Mouse (Mus musculus): Measurements from ENCODE around the gene Cfap97d2.

Gene Cfap97d2

DNA sequence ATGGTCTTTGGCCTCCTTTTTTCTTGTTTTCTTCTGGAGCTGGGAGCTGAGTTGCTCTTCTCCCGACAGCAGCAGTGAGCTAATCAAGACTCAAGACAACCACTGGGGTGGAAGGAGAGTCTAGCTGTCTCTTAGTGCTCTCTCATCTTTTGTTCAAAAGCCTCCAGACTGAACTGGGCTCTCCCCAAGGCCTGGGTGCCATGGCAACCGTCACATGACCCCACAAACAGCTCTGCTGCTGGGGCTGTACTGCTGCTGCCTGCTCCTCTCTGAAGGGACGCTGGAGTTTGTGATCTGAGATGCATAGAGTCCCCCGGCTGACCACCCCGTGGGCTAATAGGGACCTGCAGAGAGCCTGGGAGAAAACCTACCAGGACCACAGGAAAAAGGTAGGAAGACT lies at the start of gene Cfap97d2:
TSS of gene Cfap97d2 (plus strand) at position 222 of the 400 bp plus-strand sequence.
- no peak for DNase-seq

DNA sequence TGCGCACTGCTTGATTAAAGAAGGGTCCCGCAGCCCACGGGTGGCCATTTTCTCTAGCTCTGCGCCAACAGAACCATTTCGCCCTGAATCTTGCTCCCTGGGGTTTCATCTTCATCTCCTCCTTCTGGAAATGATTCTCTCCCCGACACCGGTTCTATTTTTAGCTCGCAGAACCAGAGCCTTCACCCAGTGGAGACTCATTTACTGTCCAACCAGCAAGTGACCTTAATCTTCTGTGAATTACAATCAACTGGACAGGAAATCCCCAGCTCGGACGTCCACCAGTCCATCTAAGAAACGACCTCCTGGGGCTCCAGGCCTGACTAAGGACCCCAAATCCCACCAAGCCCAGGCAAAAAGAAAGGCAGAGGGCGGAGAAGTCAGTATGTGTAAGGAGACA lies 48.2 kb upstream of the Cfap97d2 start:
- DNase-seq = no peak

DNA sequence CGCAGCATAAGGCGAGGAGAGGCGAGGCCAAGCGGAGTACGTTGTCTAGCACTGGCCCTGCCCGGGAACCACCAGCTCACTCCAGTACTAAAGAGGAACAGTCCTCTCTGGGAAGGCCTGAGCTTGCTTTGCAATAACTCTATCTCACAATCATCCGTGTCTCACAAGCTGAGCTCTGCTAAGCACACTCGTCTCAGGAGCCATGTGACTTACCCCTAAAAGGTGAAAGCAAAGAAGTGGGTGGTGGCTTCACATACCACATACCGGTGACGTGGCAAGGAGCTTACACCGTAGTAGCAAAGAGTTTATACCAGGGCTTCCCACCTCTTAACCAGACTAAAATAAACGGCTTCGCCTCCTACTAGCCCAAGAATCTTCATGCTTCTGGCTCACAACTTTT lies 45.4 kb upstream of the Cfap97d2 start:
- DNase-seq = no peak

DNA sequence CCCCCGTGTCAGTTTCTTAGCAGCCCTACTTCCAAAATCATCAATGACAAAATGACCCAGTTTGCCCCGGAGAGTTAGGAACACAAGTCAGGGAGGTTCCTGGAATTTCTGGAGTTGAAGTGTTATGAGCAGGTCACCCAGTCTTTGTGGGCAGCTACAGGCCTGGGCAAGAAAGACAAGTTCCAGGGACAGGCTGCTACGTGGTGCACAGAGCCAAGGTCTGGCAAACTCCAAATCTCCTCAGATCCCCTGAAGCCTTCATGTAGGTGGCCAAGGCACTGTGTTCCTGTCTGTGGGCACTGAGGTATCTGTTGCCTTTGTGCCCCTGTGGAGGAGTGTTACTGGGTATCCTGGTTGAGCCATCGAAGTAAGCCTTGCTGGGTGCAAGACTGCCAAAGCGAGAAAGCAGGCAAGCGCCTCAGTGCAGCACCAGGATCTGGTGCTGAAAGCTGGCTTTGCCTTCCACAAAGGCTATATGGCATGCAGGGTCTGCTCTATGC lies 40.9 kb upstream of the Cfap97d2 start:
- DNase-seq = no peak

DNA sequence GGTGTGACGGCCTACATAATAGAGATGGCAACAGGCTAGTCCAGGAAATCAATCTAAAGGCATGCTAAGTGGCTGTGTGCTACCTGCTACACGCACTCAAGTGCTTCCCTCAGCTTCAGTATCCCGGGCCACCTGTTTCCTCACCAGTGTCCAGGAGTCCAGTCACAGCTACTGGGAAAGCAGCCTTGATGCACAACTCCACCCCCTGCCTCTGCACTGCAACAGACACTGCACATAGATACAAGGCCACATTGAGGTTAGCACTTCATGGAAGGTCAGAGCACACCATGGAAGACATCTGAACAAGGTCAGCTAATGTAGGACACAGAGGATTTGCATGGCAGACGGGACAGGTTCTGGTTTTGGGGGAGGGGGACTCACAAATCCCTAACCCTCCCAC lies 40.2 kb upstream of the Cfap97d2 start:
- DNase-seq = no peak

DNA sequence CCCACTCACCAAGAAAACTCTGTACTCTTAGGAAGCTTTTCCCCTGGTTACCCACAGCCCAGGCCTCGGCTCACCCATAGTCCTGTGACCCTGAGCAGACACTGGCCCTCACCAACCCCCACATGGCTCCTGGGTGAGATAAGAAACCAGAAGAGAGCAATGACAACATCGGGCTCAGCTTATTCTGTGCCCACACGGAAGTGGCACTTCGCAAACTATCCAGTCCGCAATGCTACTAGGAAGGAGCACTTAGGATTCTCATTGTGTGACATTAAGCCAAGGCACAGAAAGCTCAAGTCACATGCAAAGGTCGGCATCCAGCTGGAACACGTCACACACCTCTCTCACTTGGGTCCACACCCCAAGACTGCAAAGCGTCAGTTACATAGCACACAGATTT lies 39.7 kb upstream of the Cfap97d2 start:
- DNase-seq = no peak

DNA sequence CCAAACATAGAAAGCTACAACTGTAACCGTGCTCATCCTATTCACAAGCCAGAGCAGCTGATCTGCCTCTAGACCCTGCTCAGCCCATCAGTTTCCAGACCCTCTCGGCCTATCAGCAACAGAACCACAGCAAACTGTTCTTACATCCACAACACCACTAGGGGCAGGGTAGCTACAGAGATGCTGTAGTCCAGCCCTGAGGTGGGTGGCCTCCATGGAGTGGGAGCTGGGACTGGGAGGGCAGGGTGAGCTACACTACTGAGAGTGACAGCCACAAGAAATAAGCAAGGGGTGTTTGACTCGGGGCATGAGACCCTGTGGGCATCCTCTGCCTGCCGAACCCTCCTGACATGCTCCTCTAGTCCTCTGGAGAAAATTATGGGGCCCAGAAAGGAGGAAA lies 37.8 kb upstream of the Cfap97d2 start:
- no peak for DNase-seq

DNA sequence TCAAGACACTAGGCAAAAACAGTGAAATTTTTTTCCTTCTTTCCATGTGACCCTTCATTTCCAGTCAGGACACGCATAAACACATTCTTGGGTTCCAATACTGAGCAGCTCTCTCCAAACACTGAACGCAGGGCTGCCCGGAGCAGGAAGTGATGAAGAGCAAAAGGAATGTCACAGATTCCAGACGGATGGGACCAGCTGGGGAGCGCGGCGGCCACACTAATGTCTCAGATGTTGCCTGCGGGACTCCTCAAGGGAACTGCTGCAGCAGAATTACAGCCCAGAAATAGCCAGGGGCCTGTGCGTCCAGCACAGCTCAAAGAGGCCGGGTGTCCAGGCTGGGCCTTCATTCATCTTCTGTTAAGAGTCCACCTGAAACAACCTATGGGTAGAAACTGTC lies 37.3 kb upstream of the Cfap97d2 start:
- DNase-seq = peak; percentile 57

DNA sequence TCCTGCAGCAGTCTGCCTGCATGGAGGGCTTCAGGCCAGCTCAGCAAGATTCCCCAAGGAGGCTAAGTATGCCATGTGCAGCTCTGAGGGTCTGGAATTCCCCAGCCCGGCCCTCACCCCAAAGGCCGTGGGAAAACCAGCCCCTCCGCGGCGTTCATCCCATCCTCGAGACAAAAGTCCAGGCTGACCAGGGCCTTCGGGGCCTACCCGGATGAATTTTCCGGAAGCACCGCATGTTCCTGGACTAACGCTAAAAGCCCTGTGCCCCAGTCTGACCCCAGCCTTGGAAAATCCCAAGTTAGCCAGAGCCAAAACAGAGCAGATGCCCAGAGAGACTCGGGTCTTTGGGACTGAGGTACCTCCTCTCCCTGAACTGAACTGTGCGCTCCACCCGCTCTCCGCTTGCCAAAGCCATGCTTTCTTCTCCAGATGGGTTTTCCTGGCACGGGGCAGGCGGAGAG lies 35.6 kb upstream of the Cfap97d2 start:
- DNase-seq = peak; percentile 36

DNA sequence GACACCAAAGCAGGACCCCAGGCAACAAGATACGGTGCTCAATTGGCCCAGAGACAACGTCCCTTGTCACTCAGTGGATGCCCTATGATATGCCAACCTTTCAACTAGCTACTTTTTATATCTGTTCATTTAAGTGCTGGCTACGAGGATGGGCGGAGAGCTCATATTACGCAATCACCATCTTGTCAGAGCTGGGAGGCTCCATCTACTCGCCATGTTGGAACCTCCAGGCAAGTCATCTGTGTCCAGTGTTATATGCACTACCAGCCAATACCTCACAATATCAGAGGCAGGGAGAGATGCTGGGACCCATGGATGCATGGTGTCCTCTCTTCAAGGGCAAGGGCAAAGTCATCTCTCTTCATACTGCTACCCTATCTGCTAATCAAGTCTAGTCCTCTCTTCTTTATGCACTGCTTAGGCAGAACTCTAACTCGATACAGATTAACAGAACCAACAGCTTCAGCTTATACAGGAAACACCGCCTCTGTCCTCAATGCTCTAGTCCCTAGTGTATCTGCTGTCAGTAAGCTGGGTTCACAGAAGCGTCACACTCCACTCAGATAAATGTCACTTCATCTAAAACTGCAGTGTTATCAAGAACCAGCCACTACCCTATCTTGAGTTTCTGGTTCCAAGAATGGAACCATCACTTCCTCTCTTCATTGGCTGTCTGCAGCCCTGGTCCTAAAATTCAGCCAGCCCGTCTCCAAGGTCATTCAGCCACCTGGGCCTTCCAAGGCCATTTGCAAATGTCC lies 34.3 kb upstream of the Cfap97d2 start:
- DNase-seq = no peak

DNA sequence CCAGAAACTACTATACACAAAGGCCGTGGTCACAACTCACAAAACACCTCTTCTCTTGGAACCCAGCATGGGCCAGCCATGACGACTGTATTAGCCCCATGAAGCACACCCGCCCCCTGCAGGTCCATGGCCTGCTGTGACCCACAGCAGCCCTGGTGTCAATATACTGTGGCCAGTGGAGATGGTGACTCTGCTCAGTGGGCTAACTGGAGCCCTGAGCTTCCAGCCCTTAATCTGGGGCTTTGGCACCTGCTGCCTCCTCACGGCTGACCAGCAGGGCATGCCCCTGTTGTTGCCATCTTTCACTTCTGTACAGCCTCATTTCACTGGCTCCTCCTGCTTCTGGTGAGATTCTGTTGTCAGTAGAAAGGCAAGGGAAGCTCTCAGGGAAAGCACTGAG lies 32.5 kb upstream of the Cfap97d2 start:
- no peak for DNase-seq

DNA sequence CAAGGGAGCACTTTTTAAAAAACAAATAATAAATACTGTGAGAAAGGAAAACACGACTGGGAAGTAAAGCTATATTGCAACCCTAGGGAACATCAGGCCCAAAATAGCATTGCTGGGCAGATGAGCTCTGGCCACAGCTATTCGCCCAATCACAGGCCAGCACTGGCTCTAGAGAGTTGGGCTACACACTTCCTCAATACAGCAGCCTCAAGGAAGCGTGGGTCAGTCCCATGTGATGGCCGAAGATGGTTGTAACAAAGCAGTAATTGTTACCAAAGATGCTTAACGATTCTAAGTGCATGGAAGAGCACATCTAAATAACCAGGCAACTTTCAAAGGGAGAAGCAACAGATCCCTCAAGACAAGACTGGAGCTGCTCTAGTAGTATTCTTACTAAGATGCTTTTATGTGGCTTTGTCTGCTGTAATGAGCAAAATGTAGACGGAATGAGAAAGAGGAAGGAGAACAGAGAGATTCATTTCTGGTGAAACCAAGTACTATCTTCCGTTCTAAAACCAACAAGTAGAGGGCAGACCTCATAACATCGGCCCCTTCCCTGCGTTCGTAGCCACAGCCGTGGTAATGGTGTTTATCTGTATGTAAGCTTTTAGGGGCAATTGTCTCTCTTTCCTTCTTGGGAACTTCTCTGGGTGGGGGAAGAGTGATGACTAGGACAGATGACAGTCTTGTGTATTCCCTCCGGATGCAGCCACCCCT lies 31.2 kb upstream of the Cfap97d2 start:
- DNase-seq = no peak

DNA sequence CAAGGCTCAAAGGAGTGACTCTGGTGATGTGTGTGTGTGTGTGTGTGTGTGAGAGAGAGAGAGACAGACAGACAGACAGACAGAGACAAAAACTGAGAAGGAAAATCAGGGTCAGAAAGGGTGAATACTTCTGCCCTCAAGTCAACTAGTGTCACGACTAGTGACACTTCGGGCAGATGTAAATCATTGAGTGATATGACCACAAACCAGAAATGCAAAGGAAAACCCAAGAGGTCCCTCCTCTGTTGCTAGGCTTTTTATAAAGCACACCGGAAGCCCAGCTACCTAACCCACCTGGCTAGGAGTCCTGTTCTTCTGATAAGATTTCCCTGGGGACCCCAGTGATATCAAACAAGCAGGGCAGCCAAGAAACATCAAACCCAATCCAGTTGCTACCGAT lies 30.6 kb upstream of the Cfap97d2 start:
- no peak for DNase-seq

DNA sequence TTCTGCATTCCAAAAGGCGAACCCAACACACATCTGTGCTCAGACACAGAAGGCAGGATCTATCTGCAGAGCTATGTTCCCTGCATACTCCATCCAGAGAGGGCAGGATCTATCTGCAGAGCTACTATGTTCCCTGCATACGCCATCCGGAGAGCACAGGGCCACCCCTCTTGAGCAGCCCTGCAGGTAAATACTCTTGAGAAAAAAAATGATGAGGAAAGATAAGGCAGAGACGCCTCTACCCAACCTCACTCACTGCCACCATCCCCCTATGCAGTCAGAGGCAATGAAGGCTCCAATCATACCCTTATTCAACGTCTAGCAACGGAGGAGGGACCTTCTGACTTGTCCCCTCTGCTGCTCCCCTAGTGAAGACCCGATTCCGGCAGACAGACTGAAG lies 30.2 kb upstream of the Cfap97d2 start:
- no peak for DNase-seq

DNA sequence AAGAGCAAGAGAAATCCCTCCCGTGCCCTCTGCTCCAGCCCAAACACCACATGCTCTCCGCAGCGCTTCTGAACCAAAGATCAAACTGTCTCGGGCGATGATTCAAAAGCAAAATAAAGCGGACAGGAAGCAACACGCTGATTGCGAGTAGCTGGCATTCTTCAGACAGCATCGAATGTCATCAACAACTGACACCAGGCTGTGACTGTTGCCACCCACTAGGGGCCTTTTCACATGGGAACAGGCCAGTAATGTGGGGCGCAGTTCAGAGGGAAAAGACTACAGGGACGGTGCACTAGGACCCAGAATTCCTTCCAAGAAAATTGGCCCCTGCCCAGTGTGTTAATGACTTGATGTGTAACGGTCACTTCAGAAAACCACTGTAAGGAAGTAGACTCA lies 29.4 kb upstream of the Cfap97d2 start:
- DNase-seq = peak; percentile 73

DNA sequence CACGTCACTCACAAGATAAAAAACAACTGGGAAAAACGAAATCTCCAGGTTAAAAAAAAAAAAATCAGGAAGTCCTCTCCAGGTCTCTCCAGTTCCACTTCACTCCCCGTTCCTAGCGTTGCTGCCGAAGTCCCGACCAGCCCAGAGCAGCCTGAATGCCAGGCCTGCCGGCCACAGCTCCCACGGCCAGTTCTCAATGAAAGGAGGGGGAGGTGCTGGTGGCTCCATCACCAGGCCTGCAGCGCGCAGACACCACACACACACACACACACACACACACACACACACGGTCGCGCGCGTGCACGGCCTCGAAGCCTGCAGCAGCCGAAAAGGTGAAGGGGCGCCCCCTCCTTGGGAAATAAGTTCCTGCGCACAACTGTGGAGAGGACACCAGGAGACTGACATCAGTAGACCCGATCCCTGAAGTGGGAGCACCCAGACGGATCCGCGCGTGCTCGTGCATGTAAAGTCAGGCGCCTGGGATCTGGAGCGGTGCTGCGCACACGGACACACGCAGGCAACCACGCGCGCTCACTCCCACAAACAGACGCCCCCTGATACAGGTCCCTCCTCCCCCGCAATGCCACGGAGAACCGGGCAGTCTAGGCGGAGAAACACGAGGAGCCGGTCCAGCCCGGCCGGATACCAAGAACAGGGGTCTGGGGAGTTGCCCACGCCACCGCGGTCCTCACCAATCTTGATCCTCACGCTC lies 28.8 kb upstream of the Cfap97d2 start:
- DNase-seq = peak; percentile 49

DNA sequence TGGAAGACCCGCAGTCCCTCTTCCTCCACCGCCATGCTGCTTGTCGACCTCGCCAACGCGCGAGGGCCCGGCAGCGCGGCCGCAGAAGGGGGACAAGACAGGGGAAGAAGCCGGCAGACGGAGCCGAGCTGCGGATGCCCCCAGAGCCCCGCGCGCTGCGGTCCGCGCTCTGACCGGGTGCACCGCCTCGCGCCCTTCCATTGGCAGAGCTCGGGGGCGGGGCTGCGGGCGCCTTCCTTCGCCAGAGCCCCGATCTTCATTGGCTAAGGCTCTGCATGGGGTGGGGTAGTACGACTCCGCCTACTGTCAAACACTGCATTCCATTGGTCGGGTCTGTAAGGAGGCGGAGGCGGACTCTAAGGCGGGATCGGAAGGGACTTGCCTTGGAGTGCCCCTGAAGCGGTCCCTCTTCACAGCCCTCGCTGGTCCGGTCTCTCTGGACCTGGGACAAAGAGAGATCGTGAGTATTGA lies 28.2 kb upstream of the Cfap97d2 start, which contains the start of gene Rasa3:
TSS of gene Rasa3 (minus strand) at position 191 of the 471 bp plus-strand sequence.
- peak; percentile 97 for DNase-seq

DNA sequence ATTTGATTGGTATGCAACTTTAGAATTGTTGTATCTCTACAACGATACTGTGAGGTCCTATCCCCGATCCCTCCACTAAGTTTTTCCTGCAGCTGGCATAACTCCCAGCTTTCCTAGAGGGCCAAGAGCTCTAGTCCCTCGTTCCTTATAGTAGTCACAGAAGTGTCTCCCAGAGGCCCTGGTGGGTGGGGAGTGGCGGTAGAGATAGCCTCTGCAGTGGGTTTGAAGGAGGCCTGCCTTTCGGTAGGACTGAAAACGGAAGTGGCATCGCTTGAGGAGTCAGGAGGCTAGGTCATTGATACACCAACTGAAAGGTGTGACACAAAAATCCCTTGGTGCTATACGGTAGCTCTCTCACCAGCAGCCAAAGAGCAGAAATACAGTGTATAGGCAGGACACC lies 27.5 kb upstream of the Cfap97d2 start:
- no peak for DNase-seq

DNA sequence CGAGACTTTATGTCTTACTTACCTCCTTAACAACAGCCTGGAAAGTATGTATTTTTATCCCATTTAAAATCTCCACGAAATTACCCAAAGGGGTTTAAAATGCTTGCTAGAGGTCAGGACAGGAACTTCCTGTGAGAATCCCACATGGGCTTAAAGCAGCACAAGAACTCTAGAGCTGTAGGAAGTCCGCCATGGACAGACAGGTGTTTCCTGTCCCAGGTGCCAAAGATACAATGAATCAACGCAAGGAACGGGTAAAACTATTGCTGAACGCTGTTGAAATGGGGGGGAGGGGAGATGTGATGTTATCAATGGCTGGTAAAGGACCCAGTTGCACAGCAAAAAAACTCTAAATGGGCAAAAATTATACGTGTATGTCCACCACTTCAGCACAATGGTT lies 21.6 kb upstream of the Cfap97d2 start:
- DNase-seq = no peak

DNA sequence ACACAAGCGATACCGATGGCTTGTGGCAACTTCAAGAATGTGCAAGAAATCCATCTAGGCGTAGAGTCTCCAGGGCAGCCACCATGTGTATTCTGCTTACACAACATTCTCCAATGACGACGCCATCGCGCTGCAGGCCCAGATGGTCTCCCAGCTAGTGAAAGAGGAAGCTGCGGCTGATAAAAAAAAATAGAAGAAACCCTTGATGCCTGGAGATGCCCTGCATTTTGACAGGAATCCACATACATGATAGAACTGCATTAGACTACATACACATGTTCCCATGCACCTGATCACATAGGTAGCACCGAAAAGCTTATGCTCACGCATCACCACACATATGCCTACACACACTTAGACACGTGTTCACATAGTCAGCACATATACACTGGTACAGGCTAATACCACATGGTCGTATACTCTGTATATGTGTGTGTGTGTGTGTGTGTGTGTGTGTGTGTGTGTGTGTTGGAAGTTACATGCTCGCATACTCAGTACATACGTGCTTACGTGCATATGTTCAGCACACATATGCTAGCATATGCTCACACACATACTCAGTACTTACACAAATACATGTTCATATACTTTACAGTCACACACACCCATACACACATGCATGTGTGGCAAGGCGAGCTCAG lies 19.9 kb upstream of the Cfap97d2 start:
- no peak for DNase-seq

DNA sequence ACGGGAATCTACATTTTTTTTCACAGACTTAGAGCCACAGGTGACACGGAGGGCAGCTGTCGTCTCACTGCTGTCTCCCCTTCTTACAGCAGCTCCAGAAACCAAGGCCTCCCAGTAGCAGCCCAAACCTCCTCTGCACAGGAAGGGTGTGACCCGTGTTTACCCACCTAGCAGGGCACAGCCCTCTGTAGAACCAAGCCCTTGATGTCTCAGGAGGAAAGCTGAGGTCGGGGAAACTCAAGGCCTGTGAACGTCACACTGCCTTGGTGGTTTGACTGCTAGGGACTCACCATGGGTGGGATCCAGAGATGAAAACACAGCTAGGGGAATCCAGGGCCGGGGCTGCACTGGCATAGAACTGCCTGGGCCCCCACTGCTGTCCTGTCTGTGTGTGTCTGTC lies 19.3 kb upstream of the Cfap97d2 start:
- no peak for DNase-seq

DNA sequence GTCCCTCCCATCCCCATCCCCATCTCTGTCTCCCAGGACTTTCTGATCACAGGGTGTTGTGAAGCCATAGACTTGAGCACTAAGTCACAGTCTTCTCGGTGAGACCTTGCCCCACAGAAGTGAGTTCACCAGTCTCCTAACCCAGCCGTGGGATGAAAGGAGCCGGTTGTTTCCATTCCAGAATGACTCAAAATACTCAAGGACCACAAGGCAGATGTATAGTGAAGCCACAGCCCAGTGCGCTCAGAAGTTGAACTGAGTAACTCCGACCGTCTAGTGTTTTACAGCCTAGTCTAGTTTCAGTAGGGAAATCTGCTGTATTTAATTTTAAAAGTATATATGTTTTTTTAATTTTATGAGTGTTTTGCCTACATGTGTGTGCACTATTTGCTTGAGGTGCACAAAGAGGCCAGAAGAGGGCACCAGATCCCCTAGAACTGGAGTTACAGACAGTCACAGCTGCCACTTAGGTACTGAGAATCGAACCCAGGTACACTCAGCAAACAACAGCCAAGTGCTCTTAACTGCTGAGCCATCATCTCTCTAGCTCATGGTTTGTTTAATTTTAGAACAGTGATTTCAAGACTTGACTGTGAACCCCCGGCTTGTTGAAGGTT lies 18.5 kb upstream of the Cfap97d2 start:
- DNase-seq = no peak
